Mouse (Mus musculus) lung, adult 2 months (tissue): ENCODE measurements around the gene Qrich2.

ENCODE experiments used
- CTCF ChIP-seq: fragments of 200-500 bp; IDR thresholded peaks from 2 replicates; pipeline ENCODE4 v1.5.1; 2011; ENCODE audit warnings: mild to moderate bottlenecking, low read length, control low read depth; ENCODE audit not compliant: insufficient read depth
- POLR2A ChIP-seq: fragments of 200-500 bp; IDR thresholded peaks from 2 replicates; pipeline ENCODE4 v1.6.1; 2011; ENCODE audit warnings: low read depth, mild to moderate bottlenecking, control low read depth, low read length, borderline replicate concordance; ENCODE audit errors: extremely low read depth

- TF ChIP-seq CTCF, result no peak
- TF ChIP-seq POLR2A, result no peak
Measured at GRCm38 (mm10) chr11:116515330-116516020, 49.4 kb upstream of the Qrich2 start.
